Mouse (Mus musculus): ENCODE measurements around the gene Naxe. TPM values are rescaled to one million over a fixed set of nuclear protein-coding genes. Genes with fewer than 3 reads are reported as not detected.

Naxe gene
- 37.9 TPM for polyA plus RNA-seq (2017; shearing (Covaris generic))

GRCm38 (mm10) chr3:88057902-88058696 lies at the start of gene Naxe:
TSS of gene Naxe (minus strand) at chr3:88058495.

GRCm38 (mm10) chr3:88081345-88082223 lies 23.3 kb upstream of the Naxe start, which contains the start of gene Iqgap3:
TSS of gene Iqgap3 (plus strand) at chr3:88081971.

GRCm38 (mm10) chr3:88078204-88078603 lies 19.9 kb upstream of the Naxe start, which contains the start of gene Ttc24:
TSS of gene Ttc24 (minus strand) at chr3:88078304.

DNA sequence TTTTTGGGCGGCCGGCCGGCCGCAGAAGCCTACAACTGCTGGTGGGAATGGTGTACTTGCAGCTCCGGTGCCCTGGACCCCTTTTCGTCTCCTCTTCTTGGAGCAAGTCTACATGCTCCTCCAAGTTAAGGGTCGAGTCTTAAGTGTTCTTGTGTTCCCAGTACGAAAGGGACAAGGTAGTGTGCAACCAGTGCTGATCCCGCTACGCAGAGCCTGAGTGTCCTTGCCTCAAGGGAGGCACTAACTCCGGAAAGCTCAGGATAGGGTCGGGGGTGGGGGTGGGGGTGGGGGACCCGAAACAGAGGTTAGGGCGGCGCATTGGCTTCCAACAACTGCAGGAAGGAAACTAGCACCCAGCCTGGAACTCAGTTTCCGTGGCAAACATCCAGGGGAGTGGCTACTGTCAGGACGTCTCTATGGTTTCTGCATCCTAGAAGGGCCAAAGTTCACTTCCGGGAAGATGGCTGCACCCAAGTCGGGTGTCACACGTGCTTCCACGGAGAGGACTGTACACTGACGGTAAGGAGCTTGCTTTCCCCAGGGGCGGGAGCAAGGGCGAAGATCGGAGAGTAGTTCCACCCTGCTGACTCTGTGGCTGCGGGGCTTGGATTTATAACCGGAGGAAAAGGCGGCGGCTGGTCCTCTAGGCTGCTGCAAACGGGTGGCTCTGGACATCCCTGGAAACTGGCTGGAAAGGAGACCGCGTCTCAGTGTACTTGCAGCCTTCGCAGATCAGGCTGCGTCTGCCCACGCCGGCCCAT lies 15.5 kb downstream of the Naxe start, which contains the start of gene Gpatch4:
TSS of gene Gpatch4 (plus strand) at position 448 of the 761 bp plus-strand sequence.

GRCm38 (mm10) chr3:88027434-88028186 lies 30.7 kb downstream of the Naxe start, which contains the start of gene Hapln2:
TSS of gene Hapln2 (minus strand) at chr3:88027583.

Other genes with a start within 250 kb of the Naxe start
- 20.4 TPM for gene Pear1, start 234.2 kb downstream of the Naxe start, polyA plus RNA-seq (2017; shearing (Covaris generic))
- 585 TPM for gene Sh2d2a, start 211.7 kb downstream of the Naxe start, polyA plus RNA-seq (2017; shearing (Covaris generic))
- gene Prcc, start 172.9 kb downstream of the Naxe start, polyA plus RNA-seq (2017; shearing (Covaris generic)), result 19.8 TPM
- 154 TPM for gene Hdgf, start 152.2 kb downstream of the Naxe start, polyA plus RNA-seq (2017; shearing (Covaris generic))
- 125 TPM for gene Mrpl24, start 139.0 kb downstream of the Naxe start, polyA plus RNA-seq (2017; shearing (Covaris generic))
- gene Isg20l2, start 128.2 kb downstream of the Naxe start, polyA plus RNA-seq (2017; shearing (Covaris generic)), result 39.1 TPM
- 20.3 TPM for gene Rrnad1, start 127.8 kb downstream of the Naxe start, polyA plus RNA-seq (2017; shearing (Covaris generic))
- gene Crabp2, start 109.8 kb downstream of the Naxe start, polyA plus RNA-seq (2017; shearing (Covaris generic)), result not detected
- gene Nes, start 87.4 kb downstream of the Naxe start, polyA plus RNA-seq (2017; shearing (Covaris generic)), result 0.10 TPM
- not detected for gene Bcan, start 58.3 kb downstream of the Naxe start, polyA plus RNA-seq (2017; shearing (Covaris generic))
- not detected for gene Hapln2, start 30.9 kb downstream of the Naxe start, polyA plus RNA-seq (2017; shearing (Covaris generic))
- 28.3 TPM for gene Gpatch4, start 15.4 kb downstream of the Naxe start, polyA plus RNA-seq (2017; shearing (Covaris generic))
- gene Ttc24, start 19.8 kb upstream of the Naxe start, polyA plus RNA-seq (2017; shearing (Covaris generic)), result not detected
- gene Iqgap3, start 23.5 kb upstream of the Naxe start, polyA plus RNA-seq (2017; shearing (Covaris generic)), result 0.09 TPM
- gene Mef2d, start 83.9 kb upstream of the Naxe start, polyA plus RNA-seq (2017; shearing (Covaris generic)), result 279 TPM
- not detected for gene Rhbg, start 196.2 kb upstream of the Naxe start, polyA plus RNA-seq (2017; shearing (Covaris generic))
- gene Gm38392, start 228.7 kb upstream of the Naxe start, polyA plus RNA-seq (2017; shearing (Covaris generic)), result not detected
- gene Tsacc, start 238.5 kb upstream of the Naxe start, polyA plus RNA-seq (2017; shearing (Covaris generic)), result 8.9 TPM
- gene Cct3, start 238.6 kb upstream of the Naxe start, polyA plus RNA-seq (2017; shearing (Covaris generic)), result 309 TPM

All from naive thymus-derived CD4-positive, alpha-beta T cell, adult 5 months (primary cell).